Mouse (Mus musculus): ENCODE measurements at regions not wholly inside any gene's neighbourhood (a gene's known extent, or its start where the extent isn't known, plus 50 kb on each side); places are given as distances from the start of the nearest gene placed in this dataset.

- no peaks in the 10 kb centered on the region for H3K79me2 ChIP-seq (replicated peaks; ENCODE audit: control insufficient read depth, insufficient read depth, low read length)
- H3K36me3 ChIP-seq (ENCODE audit: control insufficient read depth, insufficient read depth, low read length) = no peaks in the 10 kb centered on the region
- no peak for DNase-seq
- no peaks in the 10 kb centered on the region for H3K4me1 ChIP-seq (ENCODE audit: control insufficient read depth, insufficient read depth, low read length)
- no peak overlapping the region for H3K9ac ChIP-seq (ENCODE audit: low read depth, low read length)
- no peak overlapping the region for H3K4me3 ChIP-seq
- 78% methylated on average over 7 of the region's 7 CpGs for WGBS
- intact Hi-C loops (cut with DNase I) = no loop called here
- peaks cover 1% of the 10 kb centered on the region; the same call in 1 of the 2 replicates for H3K27me3 ChIP-seq (ENCODE audit: control insufficient read depth, insufficient read depth, low read length)
- TF ChIP-seq CTCF (IDR thresholded peaks at IDR 0.05) (no peak), EP300 (IDR thresholded peaks at IDR 0.05; ENCODE audit: insufficient read depth, low read depth, low read length) (no peak), POLR2A (IDR thresholded peaks at IDR 0.05; ENCODE audit: insufficient read depth, low read depth, low read length) (no peak)
- no peak overlapping the region for H3K27ac ChIP-seq
Measured at GRCm38 (mm10) chr11:84659370-84659937, 134.1 kb upstream of the Lhx1 start.

DNA sequence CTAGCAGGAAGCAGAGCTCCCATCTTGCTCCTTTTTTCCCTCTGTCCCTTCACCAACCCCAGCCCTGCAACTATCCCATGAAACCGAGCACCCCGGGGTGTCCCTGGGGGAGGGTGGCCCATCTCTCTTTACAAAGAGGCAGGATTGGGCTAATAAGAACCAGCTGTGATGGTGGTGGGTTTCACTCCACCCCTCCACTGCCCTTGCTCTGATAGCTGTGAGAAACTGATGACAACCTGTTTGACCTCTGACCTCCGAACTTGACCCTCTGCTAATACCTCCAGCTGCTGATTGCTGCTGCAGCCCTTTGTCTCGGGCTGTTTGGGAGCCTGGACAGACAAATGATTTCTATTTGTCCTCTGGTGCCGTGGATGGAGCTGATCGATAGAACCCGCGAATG, 128.1 kb upstream of the Lhx1 start:
- intact Hi-C loops (cut with DNase I) = no loop called here
- Histone ChIP-seq H3K79me2 (replicated peaks; ENCODE audit: control insufficient read depth, insufficient read depth, low read length) (no peaks in the 10 kb centered on the region), H3K9ac (ENCODE audit: low read depth, low read length) (no peak overlapping the region), H3K36me3 (ENCODE audit: control insufficient read depth, insufficient read depth, low read length) (no peaks in the 10 kb centered on the region), H3K27me3 (ENCODE audit: control insufficient read depth, insufficient read depth, low read length) (no peaks in the 10 kb centered on the region), H3K4me3 (no peak overlapping the region), H3K27ac (no peak overlapping the region), H3K4me1 (ENCODE audit: control insufficient read depth, insufficient read depth, low read length) (no peaks in the 10 kb centered on the region)
- no peak for DNase-seq
- WGBS = 50% methylated on average over 8 of the region's 8 CpGs
- TF ChIP-seq POLR2A (IDR thresholded peaks at IDR 0.05; ENCODE audit: insufficient read depth, low read depth, low read length) (no peak), EP300 (IDR thresholded peaks at IDR 0.05; ENCODE audit: insufficient read depth, low read depth, low read length) (no peak), CTCF (IDR thresholded peaks at IDR 0.05) (no peak)

DNA sequence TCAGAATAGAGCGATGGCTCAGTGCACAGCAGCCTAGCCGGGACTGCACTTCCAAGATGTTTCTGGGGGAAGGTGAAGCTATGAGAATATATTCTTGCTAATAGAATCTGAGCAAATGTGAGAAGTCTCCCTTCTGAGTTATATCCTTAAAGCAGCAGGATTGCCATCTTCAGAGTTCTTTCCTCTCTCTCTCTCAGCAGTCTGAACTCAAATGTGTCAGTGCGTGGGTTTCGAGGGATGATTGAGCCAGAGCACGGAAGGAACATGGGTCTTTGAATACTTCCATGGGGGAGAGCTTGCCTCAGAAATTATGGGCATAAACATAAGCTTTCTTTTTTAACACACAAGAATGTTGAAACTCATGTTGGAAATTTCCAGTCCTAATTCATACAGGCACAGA, 123.6 kb upstream of the Lhx1 start:
- TF ChIP-seq EP300 (IDR thresholded peaks at IDR 0.05; ENCODE audit: insufficient read depth, low read depth, low read length) = no peak
- no peak for TF ChIP-seq POLR2A (IDR thresholded peaks at IDR 0.05; ENCODE audit: insufficient read depth, low read depth, low read length)
- no peak for TF ChIP-seq CTCF (IDR thresholded peaks at IDR 0.05)
- 93% methylated on average over 5 of the region's 5 CpGs for WGBS
- Histone ChIP-seq H3K79me2 (replicated peaks; ENCODE audit: control insufficient read depth, insufficient read depth, low read length) (no peaks in the 10 kb centered on the region), H3K4me1 (ENCODE audit: control insufficient read depth, insufficient read depth, low read length) (no peaks in the 10 kb centered on the region), H3K27ac (no peak overlapping the region), H3K27me3 (ENCODE audit: control insufficient read depth, insufficient read depth, low read length) (no peaks in the 10 kb centered on the region), H3K9ac (ENCODE audit: low read depth, low read length) (no peak overlapping the region), H3K36me3 (ENCODE audit: control insufficient read depth, insufficient read depth, low read length) (no peaks in the 10 kb centered on the region), H3K4me3 (no peak overlapping the region)
- intact Hi-C loops (cut with DNase I) = no loop called here
- no peak for DNase-seq

- Histone ChIP-seq H3K36me3 (ENCODE audit: control insufficient read depth, insufficient read depth, low read length) (no peaks in the 10 kb centered on the region), H3K79me2 (replicated peaks; ENCODE audit: control insufficient read depth, insufficient read depth, low read length) (no peaks in the 10 kb centered on the region), H3K27me3 (ENCODE audit: control insufficient read depth, insufficient read depth, low read length) (no peaks in the 10 kb centered on the region), H3K27ac (no peak overlapping the region), H3K4me3 (no peak overlapping the region), H3K4me1 (ENCODE audit: control insufficient read depth, insufficient read depth, low read length) (no peaks in the 10 kb centered on the region), H3K9ac (ENCODE audit: low read depth, low read length) (no peak overlapping the region)
- TF ChIP-seq EP300 (IDR thresholded peaks at IDR 0.05; ENCODE audit: insufficient read depth, low read depth, low read length) (no peak), CTCF (IDR thresholded peaks at IDR 0.05) (peak; percentile 11; the same call in 1 of the 2 replicates)
- 84% methylated on average over 5 of the region's 5 CpGs for WGBS
- DNase-seq = no peak
- intact Hi-C loops (cut with DNase I) = no loop called here
Measured at GRCm38 (mm10) chr11:84647104-84647503, 121.8 kb upstream of the Lhx1 start.

DNA sequence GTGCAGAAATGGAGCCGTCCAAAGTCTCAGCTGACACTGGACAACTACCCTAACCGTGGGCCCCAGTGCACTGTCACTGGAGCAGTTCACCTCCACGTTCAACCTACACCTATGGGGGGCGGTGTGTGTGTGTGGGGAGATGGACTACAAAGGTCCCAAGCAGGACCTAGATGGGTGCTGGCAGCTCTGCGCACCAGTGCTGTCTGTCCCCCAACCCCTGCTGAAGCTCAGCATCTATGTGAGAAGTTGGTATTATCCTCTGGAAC, 117.7 kb upstream of the Lhx1 start:
- 49% methylated on average over 5 of the region's 5 CpGs for WGBS

GRCm38 (mm10) chr11:84642300-84643106, 117.2 kb upstream of the Lhx1 start:
- 2% methylated on average over 67 of the region's 67 CpGs for WGBS
- Histone ChIP-seq H3K27me3 (ENCODE audit: control insufficient read depth, insufficient read depth, low read length) (0 out of 2 replicates have a peak, but pooled peaks cover 3% of the 10 kb centered on the region), H3K27ac (peak overlapping the region; percentile 17; the same call in 1 of the 2 replicates), H3K4me3 (peak overlapping the region; percentile 27; the same call in 1 of the 2 replicates), H3K79me2 (replicated peaks; ENCODE audit: control insufficient read depth, insufficient read depth, low read length) (no peaks in the 10 kb centered on the region), H3K36me3 (ENCODE audit: control insufficient read depth, insufficient read depth, low read length) (no peaks in the 10 kb centered on the region), H3K4me1 (ENCODE audit: control insufficient read depth, insufficient read depth, low read length) (no peaks in the 10 kb centered on the region), H3K9ac (ENCODE audit: low read depth, low read length) (no peak overlapping the region)
- peak; percentile 35 to 39 for DNase-seq
- intact Hi-C loops (cut with DNase I) = no loop called here
- TF ChIP-seq POLR2A (IDR thresholded peaks at IDR 0.05; ENCODE audit: insufficient read depth, low read depth, low read length) (no peak), CTCF (IDR thresholded peaks at IDR 0.05) (no peak), EP300 (IDR thresholded peaks at IDR 0.05; ENCODE audit: insufficient read depth, low read depth, low read length) (no peak)

More for the DNA sequence above, 117.7 kb upstream of the Lhx1 start:
- no peak overlapping the region for H3K27ac ChIP-seq
- no peaks in the 10 kb centered on the region for H3K36me3 ChIP-seq (ENCODE audit: control insufficient read depth, insufficient read depth, low read length)
- no peaks in the 10 kb centered on the region for H3K79me2 ChIP-seq (replicated peaks; ENCODE audit: control insufficient read depth, insufficient read depth, low read length)
- H3K4me3 ChIP-seq = no peak overlapping the region
- DNase-seq = no peak
- H3K4me1 ChIP-seq (ENCODE audit: control insufficient read depth, insufficient read depth, low read length) = no peaks in the 10 kb centered on the region
- intact Hi-C loops (cut with DNase I) = no loop called here
- H3K9ac ChIP-seq (ENCODE audit: low read depth, low read length) = no peak overlapping the region
- TF ChIP-seq CTCF (IDR thresholded peaks at IDR 0.05) = no peak
- TF ChIP-seq POLR2A (IDR thresholded peaks at IDR 0.05; ENCODE audit: insufficient read depth, low read depth, low read length) = no peak
- no peak for TF ChIP-seq EP300 (IDR thresholded peaks at IDR 0.05; ENCODE audit: insufficient read depth, low read depth, low read length)
- H3K27me3 ChIP-seq (ENCODE audit: control insufficient read depth, insufficient read depth, low read length) = 0 out of 2 replicates have a peak, but pooled peaks cover 3% of the 10 kb centered on the region

All from heart, adult 2 months (tissue).